Mouse (Mus musculus): ENCODE measurements at regions not wholly inside any gene's neighbourhood (a gene's known extent, or its start where the extent isn't known, plus 50 kb on each side); places are given as distances from the start of the nearest gene placed in this dataset.

DNA sequence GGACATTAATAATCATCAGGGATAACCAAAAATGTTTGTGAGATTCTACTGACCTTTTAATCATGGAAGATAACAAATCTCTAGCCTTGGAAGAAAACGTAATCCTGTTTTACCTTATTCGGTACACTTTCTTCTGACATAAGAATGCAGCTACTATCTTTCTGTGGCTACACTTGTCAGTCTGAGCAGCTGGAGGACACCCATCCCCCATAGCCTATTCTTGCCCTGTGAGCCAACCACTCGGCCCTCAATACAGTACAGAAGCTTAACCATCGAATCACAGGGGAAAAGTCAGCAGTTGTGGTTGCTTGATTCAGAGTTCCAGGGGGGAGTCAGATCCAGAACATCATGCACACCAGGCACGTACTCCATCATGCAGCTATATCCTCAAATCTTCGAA is 74.9 kb upstream of the Cited2 start:
- no peaks in the 10 kb centered on the region for H3K36me3 ChIP-seq (ENCODE audit: control insufficient read depth, insufficient read depth, low read length)
- no peaks in the 10 kb centered on the region for H3K27me3 ChIP-seq (ENCODE audit: control insufficient read depth, insufficient read depth, low read length)
- no peak overlapping the region for H3K27ac ChIP-seq (ENCODE audit: low read depth, low read length)
- H3K4me1 ChIP-seq (ENCODE audit: control insufficient read depth, insufficient read depth, low read length), result no peaks in the 10 kb centered on the region
- H3K4me3 ChIP-seq (ENCODE audit: low read depth, low read length), result no peak overlapping the region
- no peak overlapping the region for H3K9ac ChIP-seq (ENCODE audit: low read length)
- H3K4me2 ChIP-seq (ENCODE audit: low read depth), result no peak overlapping the region
- WGBS, result 63% methylated on average over 6 of the region's 6 CpGs
- DNase-seq (ENCODE audit: low spot score), result no peak
- H3K9me3 ChIP-seq (ENCODE audit: control insufficient read depth, low read length), result no peaks in the 10 kb centered on the region
- no peak for ATAC-seq (ENCODE audit: insufficient read depth, low FRiP score, low TSS enrichment)

GRCm38 (mm10) chr10:17650997-17651750 is 71.8 kb upstream of the Cited2 start:
- no peak overlapping the region for H3K27ac ChIP-seq (ENCODE audit: low read depth, low read length)
- H3K36me3 ChIP-seq (ENCODE audit: control insufficient read depth, insufficient read depth, low read length), result no peaks in the 10 kb centered on the region
- no peak for ATAC-seq (ENCODE audit: insufficient read depth, low FRiP score, low TSS enrichment)
- no peak overlapping the region for H3K4me2 ChIP-seq (ENCODE audit: low read depth)
- H3K4me3 ChIP-seq (ENCODE audit: low read depth, low read length), result no peak overlapping the region
- 88% methylated on average over 6 of the region's 6 CpGs for WGBS
- no peaks in the 10 kb centered on the region for H3K9me3 ChIP-seq (ENCODE audit: control insufficient read depth, low read length)
- H3K4me1 ChIP-seq (ENCODE audit: control insufficient read depth, insufficient read depth, low read length), result peaks cover 3% of the 10 kb centered on the region; the same call in 1 of the 2 replicates
- DNase-seq (ENCODE audit: low spot score), result no peak
- H3K27me3 ChIP-seq (ENCODE audit: control insufficient read depth, insufficient read depth, low read length), result no peaks in the 10 kb centered on the region
- H3K9ac ChIP-seq (ENCODE audit: low read length), result no peak overlapping the region

GRCm38 (mm10) chr10:17653325-17653724 is 69.7 kb upstream of the Cited2 start:
- Histone ChIP-seq H3K9me3 (ENCODE audit: control insufficient read depth, low read length) (no peaks in the 10 kb centered on the region), H3K36me3 (ENCODE audit: control insufficient read depth, insufficient read depth, low read length) (no peaks in the 10 kb centered on the region), H3K9ac (ENCODE audit: low read length) (no peak overlapping the region), H3K4me1 (ENCODE audit: control insufficient read depth, insufficient read depth, low read length) (peaks cover 3% of the 10 kb centered on the region; the same call in 1 of the 2 replicates), H3K27ac (ENCODE audit: low read depth, low read length) (no peak overlapping the region), H3K4me3 (ENCODE audit: low read depth, low read length) (no peak overlapping the region), H3K27me3 (ENCODE audit: control insufficient read depth, insufficient read depth, low read length) (no peaks in the 10 kb centered on the region), H3K4me2 (ENCODE audit: low read depth) (no peak overlapping the region)
- DNase-seq (ENCODE audit: low spot score) (no peak), ATAC-seq (ENCODE audit: insufficient read depth, low FRiP score, low TSS enrichment) (peak; percentile 13; the same call in 1 of the 2 replicates)
- WGBS, result 24% methylated on average over 6 of the region's 6 CpGs

- 74% methylated on average over 9 of the region's 9 CpGs for WGBS
- Histone ChIP-seq H3K9me3 (ENCODE audit: control insufficient read depth, low read length) (no peaks in the 10 kb centered on the region), H3K36me3 (ENCODE audit: control insufficient read depth, insufficient read depth, low read length) (no peaks in the 10 kb centered on the region), H3K4me2 (ENCODE audit: low read depth) (no peak overlapping the region), H3K27ac (ENCODE audit: low read depth, low read length) (no peak overlapping the region), H3K4me3 (ENCODE audit: low read depth, low read length) (no peak overlapping the region), H3K9ac (ENCODE audit: low read length) (no peak overlapping the region), H3K4me1 (ENCODE audit: control insufficient read depth, insufficient read depth, low read length) (peaks cover 3% of the 10 kb centered on the region; the same call in 1 of the 2 replicates), H3K27me3 (ENCODE audit: control insufficient read depth, insufficient read depth, low read length) (no peaks in the 10 kb centered on the region)
- no peak for DNase-seq (ENCODE audit: low spot score)
- ATAC-seq (ENCODE audit: insufficient read depth, low FRiP score, low TSS enrichment), result no peak
Observed at GRCm38 (mm10) chr10:17653785-17654184, 69.2 kb upstream of the Cited2 start.

DNA sequence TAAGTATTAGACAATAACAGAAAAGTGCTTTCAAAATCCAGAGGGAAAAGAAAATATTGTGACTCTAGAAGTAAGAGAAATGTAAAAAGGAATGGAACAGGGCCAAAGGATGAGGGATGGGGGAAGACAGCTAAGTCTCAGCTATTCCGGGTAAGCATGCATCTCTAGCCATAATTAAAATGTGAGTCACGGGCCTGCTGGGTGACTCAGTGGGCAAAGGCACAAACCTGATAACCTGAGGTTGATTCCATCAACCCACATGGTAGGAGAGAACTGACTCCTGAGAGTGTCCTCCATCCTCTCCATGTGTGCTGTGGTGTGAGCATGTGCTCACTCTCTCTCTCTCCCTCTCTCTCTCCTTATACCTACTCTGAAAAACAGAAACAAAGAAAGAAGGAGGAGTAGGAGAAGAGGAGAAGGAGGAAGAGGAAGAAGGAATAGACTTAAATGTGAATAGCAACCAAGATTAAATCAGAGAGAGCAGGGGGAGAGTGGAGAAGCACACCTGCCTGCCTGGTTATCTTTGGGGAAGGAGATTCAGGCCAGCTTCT is 68.6 kb upstream of the Cited2 start:
- 74% methylated on average over 2 of the region's 2 CpGs for whole genome bisulfite sequencing
- H3K4me2 ChIP-seq (ENCODE audit: low read depth), result no peak overlapping the region
- no peaks in the 10 kb centered on the region for H3K36me3 ChIP-seq (ENCODE audit: control insufficient read depth, insufficient read depth, low read length)
- no peak overlapping the region for H3K4me3 ChIP-seq (ENCODE audit: low read depth, low read length)
- H3K27ac ChIP-seq (ENCODE audit: low read depth, low read length), result no peak overlapping the region
- H3K9ac ChIP-seq (ENCODE audit: low read length), result no peak overlapping the region
- no peak for DNase-seq (ENCODE audit: low spot score)
- H3K9me3 ChIP-seq (ENCODE audit: control insufficient read depth, low read length), result no peaks in the 10 kb centered on the region
- no peaks in the 10 kb centered on the region for H3K27me3 ChIP-seq (ENCODE audit: control insufficient read depth, insufficient read depth, low read length)
- H3K4me1 ChIP-seq (ENCODE audit: control insufficient read depth, insufficient read depth, low read length), result peaks cover 3% of the 10 kb centered on the region; the same call in 1 of the 2 replicates
- no peak for ATAC-seq (ENCODE audit: insufficient read depth, low FRiP score, low TSS enrichment)

- H3K9ac ChIP-seq (ENCODE audit: low read length), result no peak overlapping the region
- WGBS, result 60% methylated on average over 10 of the region's 10 CpGs
- peaks cover 3% of the 10 kb centered on the region; the same call in 1 of the 2 replicates for H3K4me1 ChIP-seq (ENCODE audit: control insufficient read depth, insufficient read depth, low read length)
- H3K36me3 ChIP-seq (ENCODE audit: control insufficient read depth, insufficient read depth, low read length), result no peaks in the 10 kb centered on the region
- no peaks in the 10 kb centered on the region for H3K27me3 ChIP-seq (ENCODE audit: control insufficient read depth, insufficient read depth, low read length)
- ATAC-seq (ENCODE audit: insufficient read depth, low FRiP score, low TSS enrichment) (no peak), DNase-seq (ENCODE audit: low spot score) (no peak)
- H3K9me3 ChIP-seq (ENCODE audit: control insufficient read depth, low read length), result no peaks in the 10 kb centered on the region
- H3K27ac ChIP-seq (ENCODE audit: low read depth, low read length), result no peak overlapping the region
- no peak overlapping the region for H3K4me3 ChIP-seq (ENCODE audit: low read depth, low read length)
- no peak overlapping the region for H3K4me2 ChIP-seq (ENCODE audit: low read depth)
Observed at GRCm38 (mm10) chr10:17655459-17656051, 67.5 kb upstream of the Cited2 start.

- H3K9me3 ChIP-seq (ENCODE audit: control insufficient read depth, low read length), result no peaks in the 10 kb centered on the region
- DNase-seq (ENCODE audit: low spot score) (no peak), ATAC-seq (ENCODE audit: insufficient read depth, low FRiP score, low TSS enrichment) (no peak)
- no peaks in the 10 kb centered on the region for H3K36me3 ChIP-seq (ENCODE audit: control insufficient read depth, insufficient read depth, low read length)
- peaks cover 3% of the 10 kb centered on the region; the same call in 1 of the 2 replicates for H3K4me1 ChIP-seq (ENCODE audit: control insufficient read depth, insufficient read depth, low read length)
- H3K4me2 ChIP-seq (ENCODE audit: low read depth), result no peak overlapping the region
- H3K27ac ChIP-seq (ENCODE audit: low read depth, low read length), result no peak overlapping the region
- 77% methylated on average over 10 of the region's 10 CpGs for WGBS
- no peak overlapping the region for H3K9ac ChIP-seq (ENCODE audit: low read length)
- no peak overlapping the region for H3K4me3 ChIP-seq (ENCODE audit: low read depth, low read length)
- no peaks in the 10 kb centered on the region for H3K27me3 ChIP-seq (ENCODE audit: control insufficient read depth, insufficient read depth, low read length)
Observed at GRCm38 (mm10) chr10:17656305-17656704, 66.7 kb upstream of the Cited2 start.

- no peaks in the 10 kb centered on the region for H3K27me3 ChIP-seq (ENCODE audit: control insufficient read depth, insufficient read depth, low read length)
- WGBS, result 17% methylated on average over 8 of the region's 8 CpGs
- DNase-seq (ENCODE audit: low spot score), result no peak
- H3K4me2 ChIP-seq (ENCODE audit: low read depth), result no peak overlapping the region
- H3K4me3 ChIP-seq (ENCODE audit: low read depth, low read length), result no peak overlapping the region
- H3K4me1 ChIP-seq (ENCODE audit: control insufficient read depth, insufficient read depth, low read length), result peaks cover 3% of the 10 kb centered on the region; the same call in 1 of the 2 replicates
- H3K9me3 ChIP-seq (ENCODE audit: control insufficient read depth, low read length), result no peaks in the 10 kb centered on the region
- ATAC-seq (ENCODE audit: insufficient read depth, low FRiP score, low TSS enrichment), result no peak
- no peak overlapping the region for H3K27ac ChIP-seq (ENCODE audit: low read depth, low read length)
- H3K36me3 ChIP-seq (ENCODE audit: control insufficient read depth, insufficient read depth, low read length), result no peaks in the 10 kb centered on the region
- H3K9ac ChIP-seq (ENCODE audit: low read length), result no peak overlapping the region
Observed at GRCm38 (mm10) chr10:17656872-17657482, 66.0 kb upstream of the Cited2 start.
